Mouse (Mus musculus): ENCODE results near the gene Tgif1. TPM values are rescaled to one million over a fixed set of nuclear protein-coding genes. Genes with fewer than 3 reads are reported as not detected.

The Tgif1 gene
- polyA plus RNA-seq, 1 experiment from 2014 or later = 24.5 TPM

DNA sequence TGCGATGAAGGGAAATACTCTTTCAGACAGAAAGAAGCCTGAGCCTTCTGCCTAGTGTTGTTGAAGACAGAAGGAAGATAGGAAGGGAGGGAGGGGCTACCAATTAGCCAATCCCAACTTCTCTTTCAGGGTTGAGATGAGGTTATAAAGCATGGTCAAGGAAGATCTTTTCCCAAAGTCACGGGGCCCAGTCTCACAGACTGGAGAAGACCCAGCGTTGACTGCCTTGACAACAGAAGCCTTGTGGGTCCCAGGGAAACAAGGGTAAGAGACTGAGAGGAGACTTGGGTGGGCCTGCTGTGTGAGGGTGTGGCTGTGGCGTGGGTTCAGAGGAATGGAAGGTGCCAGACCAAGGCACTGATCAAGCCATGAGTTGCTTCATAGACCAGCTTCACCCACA is 17.2 kb upstream of the Tgif1 start:
- H3K36me3 ChIP-seq (ENCODE audit: control insufficient read depth, insufficient read depth) = no peaks in the 10 kb centered on the region
- no peak for ATAC-seq
- no peak for TF ChIP-seq CTCF (IDR thresholded peaks at IDR 0.05; ENCODE audit: low read depth)
- H3K27me3 ChIP-seq (replicated peaks; ENCODE audit: control insufficient read depth, insufficient read depth, low read length) = no peaks in the 10 kb centered on the region
- H3K9ac ChIP-seq (ENCODE audit: low read depth, low read length) = no peak overlapping the region
- H3K9me3 ChIP-seq (ENCODE audit: control insufficient read depth) = no peaks in the 10 kb centered on the region
- H3K4me2 ChIP-seq (replicated peaks; ENCODE audit: low read depth) = no peak overlapping the region
- WGBS = 86% methylated on average over 4 of the region's 4 CpGs
- H3K4me1 ChIP-seq (replicated peaks; ENCODE audit: control insufficient read depth, insufficient read depth, low read length) = no peaks in the 10 kb centered on the region
- no peak overlapping the region for H3K27ac ChIP-seq (ENCODE audit: low read depth, low read length)
- no peak overlapping the region for H3K4me3 ChIP-seq (ENCODE audit: low read depth, low read length)

DNA sequence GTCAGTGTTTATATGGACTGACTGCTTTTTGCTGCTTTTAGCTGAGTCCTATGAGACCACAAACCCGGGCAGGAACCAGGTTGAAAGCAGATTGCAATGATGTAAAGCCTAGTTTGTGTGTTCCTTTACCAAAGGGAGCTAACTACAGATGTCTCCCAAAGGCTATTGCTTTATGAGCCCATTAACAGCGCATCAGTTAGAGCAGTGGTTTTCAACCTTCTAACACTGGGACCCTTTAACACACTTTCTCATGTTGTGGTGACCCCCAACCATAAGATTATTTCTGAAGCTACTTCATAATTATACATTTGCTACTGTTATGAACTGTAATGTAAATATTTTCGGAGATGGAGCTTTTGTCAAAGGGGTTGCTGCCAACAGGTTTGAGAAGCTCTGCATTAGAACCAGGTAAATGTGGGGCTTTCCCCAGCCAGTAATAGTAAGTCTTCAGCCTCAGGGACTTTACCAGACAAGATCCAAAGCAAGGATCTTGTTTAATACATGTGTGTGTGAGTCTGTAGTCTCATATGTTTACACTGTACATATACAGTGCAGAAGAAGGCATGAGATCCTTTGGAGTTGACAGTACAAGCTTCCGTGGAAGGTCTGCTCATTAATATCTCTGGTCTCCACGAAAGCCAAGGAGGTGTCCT is 15.4 kb upstream of the Tgif1 start:
- ATAC-seq = no peak
- Histone ChIP-seq H3K27ac (ENCODE audit: low read depth, low read length) (no peak overlapping the region), H3K4me2 (replicated peaks; ENCODE audit: low read depth) (no peak overlapping the region), H3K4me1 (replicated peaks; ENCODE audit: control insufficient read depth, insufficient read depth, low read length) (no peaks in the 10 kb centered on the region), H3K27me3 (replicated peaks; ENCODE audit: control insufficient read depth, insufficient read depth, low read length) (no peaks in the 10 kb centered on the region), H3K36me3 (ENCODE audit: control insufficient read depth, insufficient read depth) (no peaks in the 10 kb centered on the region), H3K9me3 (ENCODE audit: control insufficient read depth) (no peaks in the 10 kb centered on the region), H3K9ac (ENCODE audit: low read depth, low read length) (no peak overlapping the region), H3K4me3 (ENCODE audit: low read depth, low read length) (no peak overlapping the region)
- no peak for TF ChIP-seq CTCF (IDR thresholded peaks at IDR 0.05; ENCODE audit: low read depth)
- WGBS = 79% methylated on average over 5 of the region's 5 CpGs

DNA sequence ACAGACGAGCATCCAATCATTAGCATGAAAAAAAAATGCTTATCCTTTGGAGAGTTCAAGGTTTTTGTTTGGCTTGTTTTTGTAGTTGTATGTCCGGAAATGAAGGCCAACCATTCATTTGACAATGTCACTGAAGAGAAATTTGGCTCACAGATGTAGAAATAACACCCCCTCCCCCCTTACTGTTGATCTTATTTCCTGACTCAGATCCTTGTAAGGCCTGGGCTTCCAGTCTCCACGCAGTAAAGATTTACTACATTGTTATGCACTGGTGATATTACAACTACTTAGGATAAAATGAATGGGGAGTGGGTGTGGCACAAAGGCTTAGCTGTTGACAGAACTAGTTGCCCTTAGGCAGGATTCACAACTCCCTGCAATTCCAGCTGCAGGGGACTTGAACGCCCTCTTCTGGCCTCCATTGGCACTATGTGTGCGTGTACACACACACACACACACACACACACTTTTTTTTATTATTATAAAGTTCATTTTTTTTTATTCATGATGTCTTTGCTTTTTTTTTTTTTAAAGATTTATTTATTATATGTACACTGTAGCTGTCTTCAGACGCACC is 13.3 kb upstream of the Tgif1 start:
- WGBS = 76% methylated on average over 6 of the region's 6 CpGs
- Histone ChIP-seq H3K9ac (ENCODE audit: low read depth, low read length) (no peak overlapping the region), H3K4me3 (ENCODE audit: low read depth, low read length) (no peak overlapping the region), H3K36me3 (ENCODE audit: control insufficient read depth, insufficient read depth) (no peaks in the 10 kb centered on the region), H3K4me2 (replicated peaks; ENCODE audit: low read depth) (no peak overlapping the region), H3K27me3 (replicated peaks; ENCODE audit: control insufficient read depth, insufficient read depth, low read length) (no peaks in the 10 kb centered on the region), H3K27ac (ENCODE audit: low read depth, low read length) (no peak overlapping the region), H3K9me3 (ENCODE audit: control insufficient read depth) (no peaks in the 10 kb centered on the region), H3K4me1 (replicated peaks; ENCODE audit: control insufficient read depth, insufficient read depth, low read length) (no peaks in the 10 kb centered on the region)
- peak; percentile 15; the same call in 1 of the 2 replicates for TF ChIP-seq CTCF (IDR thresholded peaks at IDR 0.05; ENCODE audit: low read depth)
- no peak for ATAC-seq

DNA sequence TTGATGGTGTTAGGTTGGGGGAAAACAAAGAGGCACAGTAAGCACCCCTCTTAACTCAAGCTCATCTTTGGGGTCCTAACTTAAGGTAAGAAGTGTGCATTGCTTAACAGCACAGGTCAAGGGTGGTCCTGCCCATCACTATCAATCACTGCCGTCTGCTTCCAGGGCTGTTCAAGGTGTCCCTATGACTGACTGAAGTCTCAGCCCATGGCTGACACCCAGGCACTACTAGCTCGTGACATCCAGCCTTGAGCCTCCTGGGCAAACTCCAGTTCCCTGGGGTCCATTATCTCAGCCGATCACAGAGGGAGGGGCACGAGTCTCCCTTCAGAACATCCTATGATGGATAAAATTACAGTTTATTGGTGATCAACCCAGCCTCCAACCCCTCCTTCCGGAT is 12.7 kb upstream of the Tgif1 start:
- no peak for ATAC-seq
- no peak for TF ChIP-seq CTCF (IDR thresholded peaks at IDR 0.05; ENCODE audit: low read depth)
- no peak overlapping the region for H3K4me2 ChIP-seq (replicated peaks; ENCODE audit: low read depth)
- no peak overlapping the region for H3K27ac ChIP-seq (ENCODE audit: low read depth, low read length)
- no peak overlapping the region for H3K9ac ChIP-seq (ENCODE audit: low read depth, low read length)
- H3K36me3 ChIP-seq (ENCODE audit: control insufficient read depth, insufficient read depth) = no peaks in the 10 kb centered on the region
- no peaks in the 10 kb centered on the region for H3K27me3 ChIP-seq (replicated peaks; ENCODE audit: control insufficient read depth, insufficient read depth, low read length)
- WGBS = 84% methylated on average over 5 of the region's 5 CpGs
- no peaks in the 10 kb centered on the region for H3K9me3 ChIP-seq (ENCODE audit: control insufficient read depth)
- H3K4me1 ChIP-seq (replicated peaks; ENCODE audit: control insufficient read depth, insufficient read depth, low read length) = no peaks in the 10 kb centered on the region
- no peak overlapping the region for H3K4me3 ChIP-seq (ENCODE audit: low read depth, low read length)

DNA sequence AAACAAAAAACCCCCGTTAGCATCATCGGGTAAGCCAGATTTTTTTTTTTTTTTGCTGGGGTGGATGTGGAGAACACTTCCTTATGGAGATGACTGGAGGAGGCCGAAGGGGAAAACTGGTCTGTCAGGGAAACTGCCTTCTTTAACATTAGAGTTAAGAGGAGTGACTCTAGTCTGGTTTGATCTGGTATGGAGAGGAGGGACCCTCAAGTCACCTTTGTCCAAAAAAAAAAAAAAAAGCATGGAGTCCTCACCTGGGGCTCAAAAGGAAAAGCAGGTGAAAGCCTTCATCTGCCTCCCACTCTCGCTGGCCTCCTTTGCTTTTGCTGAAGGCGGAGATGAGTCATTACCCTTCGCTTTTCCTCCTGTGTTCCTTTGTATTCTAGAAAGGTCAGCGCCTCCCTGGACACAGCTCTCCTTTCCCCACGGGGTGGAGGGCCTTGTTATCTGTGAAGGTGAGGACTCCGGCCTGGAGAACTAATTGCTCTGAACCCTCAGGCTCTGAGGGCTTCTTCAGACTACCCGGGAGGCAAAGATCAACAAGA is 11.8 kb upstream of the Tgif1 start:
- H3K4me2 ChIP-seq (replicated peaks; ENCODE audit: low read depth) = peak overlapping the region; percentile 30
- ATAC-seq = peak; percentile 52
- no peak overlapping the region for H3K27ac ChIP-seq (ENCODE audit: low read depth, low read length)
- WGBS = 40% methylated on average over 10 of the region's 10 CpGs
- no peaks in the 10 kb centered on the region for H3K27me3 ChIP-seq (replicated peaks; ENCODE audit: control insufficient read depth, insufficient read depth, low read length)
- H3K4me3 ChIP-seq (ENCODE audit: low read depth, low read length) = no peak overlapping the region
- no peak overlapping the region for H3K9ac ChIP-seq (ENCODE audit: low read depth, low read length)
- no peaks in the 10 kb centered on the region for H3K36me3 ChIP-seq (ENCODE audit: control insufficient read depth, insufficient read depth)
- no peaks in the 10 kb centered on the region for H3K9me3 ChIP-seq (ENCODE audit: control insufficient read depth)
- no peak for TF ChIP-seq CTCF (IDR thresholded peaks at IDR 0.05; ENCODE audit: low read depth)
- no peaks in the 10 kb centered on the region for H3K4me1 ChIP-seq (replicated peaks; ENCODE audit: control insufficient read depth, insufficient read depth, low read length)

DNA sequence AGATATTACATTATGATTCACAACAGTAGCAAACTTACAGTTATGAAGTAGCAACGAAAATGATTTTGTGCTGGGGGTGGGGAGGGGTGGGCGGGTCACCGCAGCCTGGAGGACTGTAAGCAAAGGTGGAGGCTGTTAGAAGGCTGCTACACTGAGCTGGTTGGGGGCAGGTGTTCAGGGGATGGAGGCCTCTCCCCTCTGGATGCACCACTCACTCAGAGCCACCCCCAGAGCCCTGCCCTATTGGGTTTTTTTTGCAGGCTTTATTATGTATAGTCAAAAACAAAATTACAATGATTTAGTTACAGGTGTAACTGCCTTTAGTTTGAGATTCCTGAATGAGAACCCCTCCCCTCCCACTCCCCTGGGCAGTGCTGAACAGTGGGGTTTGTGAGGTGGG is 11.3 kb upstream of the Tgif1 start:
- Histone ChIP-seq H3K4me3 (ENCODE audit: low read depth, low read length) (no peak overlapping the region), H3K27ac (ENCODE audit: low read depth, low read length) (no peak overlapping the region), H3K9ac (ENCODE audit: low read depth, low read length) (no peak overlapping the region)

More for the DNA sequence above, 11.3 kb upstream of the Tgif1 start:
- WGBS = 75% methylated on average over 3 of the region's 3 CpGs
- Histone ChIP-seq H3K4me2 (replicated peaks; ENCODE audit: low read depth) (no peak overlapping the region), H3K36me3 (ENCODE audit: control insufficient read depth, insufficient read depth) (no peaks in the 10 kb centered on the region), H3K4me1 (replicated peaks; ENCODE audit: control insufficient read depth, insufficient read depth, low read length) (no peaks in the 10 kb centered on the region), H3K27me3 (replicated peaks; ENCODE audit: control insufficient read depth, insufficient read depth, low read length) (no peaks in the 10 kb centered on the region), H3K9me3 (ENCODE audit: control insufficient read depth) (no peaks in the 10 kb centered on the region)
- no peak for ATAC-seq
- TF ChIP-seq CTCF (IDR thresholded peaks at IDR 0.05; ENCODE audit: low read depth) = no peak

All from intestine, postnatal 0 days (tissue).